Mouse (Mus musculus): Measurements from ENCODE around the gene Bclaf3.

The Bclaf3 gene

GRCm38 (mm10) chrX:159626907-159627587 is 100.6 kb downstream of the Bclaf3 start, which contains the start of gene Sh3kbp1:
Gene Sh3kbp1 (plus strand): TSS chrX:159627272.
- DNase-seq (ENCODE audit: low read depth, low spot score): no peak

- no peak for DNase-seq (ENCODE audit: low read depth, low spot score)
Measured at GRCm38 (mm10) chrX:159627588-159628566, 101.4 kb downstream of the Bclaf3 start.

GRCm38 (mm10) chrX:159628629-159629028 is 102.1 kb downstream of the Bclaf3 start:
- no peak for DNase-seq (ENCODE audit: low read depth, low spot score)

GRCm38 (mm10) chrX:159629203-159629602 is 102.7 kb downstream of the Bclaf3 start:
- no peak for DNase-seq (ENCODE audit: low read depth, low spot score)

GRCm38 (mm10) chrX:159638500-159639227 is 112.2 kb downstream of the Bclaf3 start:
- no peak for DNase-seq (ENCODE audit: low read depth, low spot score)

GRCm38 (mm10) chrX:159639991-159640390 is 113.5 kb downstream of the Bclaf3 start:
- DNase-seq (ENCODE audit: low read depth, low spot score): no peak

Measured in retina, adult 2 months (tissue).